Mouse (Mus musculus): Measurements from ENCODE around the gene Stk35. TPM values are rescaled to one million over a fixed set of nuclear protein-coding genes. Genes with fewer than 3 reads are reported as not detected.

Stk35 gene
- 10 to 100 TPM; 24.7 to 27.3 TPM for total RNA-seq (2021)

DNA sequence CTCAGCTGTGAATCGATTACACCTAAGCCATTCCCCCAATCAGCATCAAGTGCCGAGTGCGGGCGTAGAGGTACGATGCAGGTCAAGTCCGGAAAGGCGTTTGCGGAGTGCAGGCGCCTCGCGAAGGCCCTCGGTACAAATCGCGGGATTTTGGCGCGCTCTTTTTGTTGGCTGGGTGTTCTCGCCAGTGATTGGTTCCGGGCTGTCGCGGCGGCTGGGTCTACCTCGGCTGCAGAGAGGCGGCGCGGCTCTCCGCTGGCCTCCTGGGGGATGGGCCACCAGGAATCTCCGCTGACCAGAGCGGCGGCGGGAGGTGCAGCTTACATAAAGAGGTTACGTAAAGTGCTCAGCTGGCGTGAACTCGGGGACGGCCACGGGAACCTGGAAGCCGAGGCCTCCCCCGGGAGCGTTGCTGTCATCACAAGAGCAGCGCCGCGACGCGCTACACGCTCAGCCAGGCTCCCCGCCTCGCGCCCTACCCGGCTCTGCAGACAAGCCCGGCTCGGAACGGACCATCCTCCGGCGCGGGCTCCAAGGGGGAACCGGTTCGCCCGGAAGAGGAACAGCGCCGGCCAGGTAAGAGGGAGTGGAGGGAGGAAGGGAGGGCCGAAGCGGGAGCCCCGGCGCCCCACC is at the start of gene Stk35:
TSS of gene Stk35 (plus strand) at position 247 of the 633 bp plus-strand sequence.
- intact Hi-C loops (cut with DNase I), result loop anchor here (5.0 kb wide), 1 partner anchor 42 kb away; no protein-coding TSS in a partner anchor
- peak; percentile 92 for DNase-seq

DNA sequence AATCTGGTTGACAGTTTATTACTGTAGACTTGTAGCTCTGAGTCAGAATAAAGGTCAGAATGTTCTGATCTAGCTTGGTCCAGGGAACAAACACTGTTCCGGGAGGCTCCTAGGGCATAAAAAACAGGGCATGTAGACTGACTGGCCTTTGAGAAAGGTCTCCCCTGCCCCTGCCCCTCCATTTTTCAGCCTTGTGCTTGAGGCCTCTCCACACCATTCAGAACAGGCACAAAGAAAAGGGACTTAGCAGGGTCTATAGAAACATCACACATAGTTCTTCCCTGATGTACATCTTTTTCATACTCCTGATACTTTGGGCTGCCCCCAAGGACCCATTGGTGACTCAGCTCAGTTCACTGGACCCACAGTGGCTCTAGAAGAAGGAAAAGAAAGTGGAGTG is 18.3 kb upstream of the Stk35 start:
- intact Hi-C loops (cut with DNase I), result no loop called here
- no peak for DNase-seq

DNA sequence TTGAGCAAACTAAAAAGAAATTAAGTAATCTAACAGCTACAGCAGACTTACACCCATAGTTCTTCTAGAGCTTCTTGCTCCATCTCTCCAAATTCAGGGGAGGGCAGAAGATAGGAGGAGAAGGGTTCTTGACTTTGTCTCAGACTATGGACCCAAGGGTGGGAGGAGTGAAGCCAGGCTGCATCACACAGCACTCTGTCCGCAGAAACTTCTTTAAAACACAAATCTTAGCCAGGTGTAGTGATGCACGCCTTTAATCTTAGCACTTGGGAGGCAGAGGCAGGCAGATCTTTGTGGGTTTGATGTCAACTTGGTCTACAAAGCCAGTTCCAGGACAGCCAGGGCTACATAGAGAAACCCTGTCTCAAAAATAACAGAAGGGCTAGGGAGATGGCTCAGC is 3.8 kb upstream of the Stk35 start:
- DNase-seq, result no peak
- intact Hi-C loops (cut with DNase I), result no loop called here

DNA sequence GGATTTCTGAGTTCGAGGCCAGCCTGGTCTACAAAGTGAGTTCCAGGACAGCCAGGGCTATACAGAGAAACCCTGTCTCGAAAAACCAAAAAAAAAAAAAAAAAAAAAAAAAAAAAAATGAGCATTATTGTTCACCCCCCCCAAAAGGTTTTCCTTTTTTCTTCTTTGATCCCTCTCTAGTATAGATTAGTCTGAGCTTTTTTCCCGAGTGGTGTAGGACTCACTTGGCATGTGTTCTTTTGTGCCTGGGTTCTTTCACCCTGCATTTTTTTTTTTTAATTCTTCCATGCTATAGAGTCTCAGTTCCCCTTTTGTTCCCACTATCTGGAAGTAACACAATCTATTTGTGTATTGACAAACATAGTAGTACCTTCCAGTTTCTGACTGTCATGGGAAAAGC is 2.6 kb upstream of the Stk35 start:
- intact Hi-C loops (cut with DNase I), result no loop called here
- no peak for DNase-seq

DNA sequence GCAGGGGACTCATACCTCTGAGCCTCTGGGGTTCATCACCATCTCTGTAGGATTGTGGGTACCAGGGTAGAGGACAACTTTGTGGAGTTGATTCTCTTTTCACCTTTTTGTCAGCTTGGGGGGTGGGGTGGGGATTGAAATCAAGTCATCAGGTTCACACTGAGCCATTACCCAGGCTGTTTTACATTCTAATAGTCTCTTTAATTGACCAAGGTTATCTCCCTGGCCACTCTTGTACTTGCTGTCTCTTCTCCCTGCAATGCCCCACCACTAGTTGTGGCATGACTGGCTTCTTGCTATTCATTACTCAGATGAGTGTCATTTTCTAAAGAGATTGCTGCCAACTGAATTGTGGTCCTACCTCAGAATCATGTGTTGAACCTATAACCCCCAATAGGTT is 1.9 kb upstream of the Stk35 start:
- DNase-seq, result no peak
- intact Hi-C loops (cut with DNase I), result no loop called here

DNA sequence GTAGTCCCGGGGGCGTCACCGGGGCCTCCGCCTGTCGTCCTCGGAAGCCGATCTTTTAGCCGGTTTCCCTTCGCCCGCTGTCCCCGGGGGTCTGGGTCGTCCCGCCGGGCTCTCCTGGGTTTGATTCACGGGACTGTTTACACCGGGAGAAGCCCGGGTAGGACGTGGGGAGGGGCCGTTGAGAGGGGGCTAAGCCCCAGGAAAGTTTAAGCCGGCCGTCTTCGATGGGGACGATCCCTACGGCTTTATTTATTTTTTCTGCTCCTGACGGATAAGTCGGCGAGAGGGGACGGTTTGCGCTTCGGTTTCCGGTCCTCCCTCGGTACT is 550 bp downstream of the Stk35 start:
- intact Hi-C loops (cut with DNase I), result loop anchor here (5.0 kb wide), 1 partner anchor 41 kb away; no protein-coding TSS in a partner anchor
- DNase-seq, result no peak

DNA sequence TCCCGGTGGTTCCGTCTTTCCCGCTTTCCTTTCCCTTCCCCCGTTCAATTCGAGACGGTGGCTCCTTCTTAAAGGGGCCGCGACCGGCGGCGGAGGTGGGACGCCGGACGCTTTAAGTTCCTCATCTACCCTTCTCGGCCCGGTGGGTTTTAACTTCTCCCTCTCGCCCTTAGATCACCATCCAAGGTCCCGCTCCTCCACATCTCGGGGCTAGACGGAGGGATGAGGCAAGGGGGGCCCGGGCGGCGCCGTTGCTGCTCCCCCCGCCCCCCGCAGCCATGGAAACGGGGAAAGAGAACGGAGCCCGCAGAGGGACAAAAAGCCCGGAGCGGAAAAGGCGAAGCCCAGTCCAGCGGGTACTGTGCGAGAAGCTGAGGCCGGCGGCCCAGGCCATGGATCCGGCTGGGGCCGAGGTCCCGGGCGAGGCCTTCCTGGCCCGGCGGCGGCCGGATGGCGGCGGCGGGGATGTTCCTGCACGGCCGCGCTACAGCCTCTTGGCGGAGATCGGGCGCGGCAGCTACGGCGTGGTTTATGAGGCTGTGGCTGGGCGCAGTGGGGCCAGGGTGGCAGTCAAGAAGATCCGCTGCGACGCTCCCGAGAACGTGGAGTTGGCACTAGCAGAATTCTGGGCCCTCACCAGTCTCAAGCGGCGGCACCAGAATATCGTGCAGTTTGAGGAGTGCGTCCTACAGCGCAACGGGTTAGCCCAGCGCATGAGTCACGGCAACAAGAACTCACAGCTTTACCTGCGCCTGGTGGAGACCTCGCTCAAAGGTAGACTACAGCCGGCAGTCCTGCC is 1.1 kb downstream of the Stk35 start:
- DNase-seq, result peak; percentile 93
- intact Hi-C loops (cut with DNase I), result loop anchor here (5.0 kb wide), 1 partner anchor 41 kb away; no protein-coding TSS in a partner anchor

DNA sequence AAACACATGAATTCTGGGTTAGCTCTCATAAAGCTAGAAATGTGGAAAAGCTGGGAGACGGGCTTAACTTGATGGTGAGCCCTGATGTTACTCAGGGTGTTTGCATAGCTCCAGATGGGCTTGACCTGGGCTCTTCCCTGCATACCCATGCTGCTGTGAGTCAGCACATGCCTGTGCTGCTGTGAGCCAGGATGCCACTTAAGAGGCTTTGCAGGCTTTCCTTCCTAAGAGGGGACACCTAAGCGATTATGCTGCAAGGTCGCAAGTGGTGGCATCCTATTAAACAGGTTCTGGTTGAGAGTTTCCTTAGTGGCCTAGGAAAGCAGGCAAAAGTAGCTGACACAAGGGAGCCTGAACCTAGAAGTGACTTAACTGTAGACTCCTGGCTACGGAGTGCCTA is 5.2 kb downstream of the Stk35 start:
- intact Hi-C loops (cut with DNase I), result no loop called here
- no peak for DNase-seq

DNA sequence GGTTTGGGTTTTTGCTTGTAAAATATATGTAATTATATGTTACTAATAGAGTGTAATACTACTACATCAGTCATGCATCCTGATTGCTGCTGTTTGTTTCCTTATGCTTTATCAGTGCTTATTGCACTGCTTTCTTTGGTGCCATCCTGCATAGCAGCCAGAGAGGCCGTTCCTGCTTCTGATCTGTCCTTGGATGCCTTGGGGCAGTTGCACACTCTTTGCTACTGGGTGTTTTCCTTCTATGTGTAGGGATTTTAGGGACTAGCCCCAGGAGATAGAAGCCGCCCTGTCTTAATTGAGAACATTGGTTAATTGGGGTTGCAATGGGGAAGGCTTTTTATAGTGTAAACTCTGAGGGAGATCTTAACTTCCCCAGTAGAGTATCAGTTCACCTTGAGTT is 6.2 kb downstream of the Stk35 start:
- intact Hi-C loops (cut with DNase I), result no loop called here
- no peak for DNase-seq

DNA sequence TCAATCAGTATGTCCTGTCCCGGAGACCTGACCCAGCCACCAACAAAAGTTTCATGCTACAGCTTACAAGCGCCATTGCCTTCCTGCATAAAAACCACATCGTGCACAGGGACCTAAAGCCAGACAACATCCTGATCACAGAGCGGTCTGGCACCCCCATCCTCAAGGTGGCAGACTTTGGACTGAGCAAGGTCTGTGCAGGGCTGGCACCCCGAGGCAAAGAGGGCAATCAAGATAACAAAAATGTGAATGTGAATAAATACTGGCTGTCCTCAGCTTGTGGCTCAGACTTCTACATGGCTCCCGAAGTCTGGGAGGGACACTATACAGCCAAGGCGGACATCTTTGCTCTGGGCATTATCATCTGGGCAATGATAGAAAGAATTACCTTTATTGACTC is 10.2 kb downstream of the Stk35 start:
- DNase-seq, result no peak
- intact Hi-C loops (cut with DNase I), result no loop called here

DNA sequence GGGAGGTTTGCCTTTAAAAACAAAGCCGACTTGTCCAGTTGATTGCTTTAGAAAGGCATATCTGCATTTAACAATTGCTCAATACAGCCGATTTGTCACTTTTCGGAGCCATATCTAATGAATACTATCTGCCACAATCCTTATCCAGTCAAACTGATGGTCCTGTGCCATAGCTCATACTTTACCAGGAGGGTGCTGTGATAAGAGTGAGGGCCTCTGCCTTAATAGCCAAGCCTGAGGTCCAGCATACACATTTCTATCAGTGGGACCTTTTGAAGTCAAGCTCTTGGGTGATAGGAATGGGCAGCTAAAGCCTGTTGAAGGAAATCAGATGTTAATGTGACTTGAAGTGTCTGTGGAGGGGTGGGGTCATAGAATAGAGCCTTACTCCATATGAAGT is 13.7 kb downstream of the Stk35 start:
- intact Hi-C loops (cut with DNase I), result no loop called here
- DNase-seq, result no peak

DNA sequence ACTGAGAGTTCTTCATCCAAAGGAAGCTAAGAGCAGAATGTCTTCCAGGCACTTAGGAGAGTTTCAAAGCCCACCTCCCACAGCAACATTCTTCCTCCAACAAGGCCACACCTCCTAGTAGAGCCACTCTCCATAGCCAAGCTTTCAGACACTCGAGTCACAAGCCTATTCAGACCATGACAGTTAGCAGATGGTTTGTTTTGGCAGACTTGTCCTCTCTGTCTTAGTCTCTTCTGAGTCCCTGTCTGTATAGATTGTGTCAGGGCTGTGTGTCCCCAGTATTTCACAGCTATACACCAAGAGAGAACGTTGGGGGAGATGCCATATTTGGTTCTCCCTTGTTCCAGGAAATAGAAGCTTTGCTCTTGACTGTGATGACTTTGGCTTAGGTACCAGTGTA is 14.8 kb downstream of the Stk35 start:
- intact Hi-C loops (cut with DNase I), result no loop called here

DNA sequence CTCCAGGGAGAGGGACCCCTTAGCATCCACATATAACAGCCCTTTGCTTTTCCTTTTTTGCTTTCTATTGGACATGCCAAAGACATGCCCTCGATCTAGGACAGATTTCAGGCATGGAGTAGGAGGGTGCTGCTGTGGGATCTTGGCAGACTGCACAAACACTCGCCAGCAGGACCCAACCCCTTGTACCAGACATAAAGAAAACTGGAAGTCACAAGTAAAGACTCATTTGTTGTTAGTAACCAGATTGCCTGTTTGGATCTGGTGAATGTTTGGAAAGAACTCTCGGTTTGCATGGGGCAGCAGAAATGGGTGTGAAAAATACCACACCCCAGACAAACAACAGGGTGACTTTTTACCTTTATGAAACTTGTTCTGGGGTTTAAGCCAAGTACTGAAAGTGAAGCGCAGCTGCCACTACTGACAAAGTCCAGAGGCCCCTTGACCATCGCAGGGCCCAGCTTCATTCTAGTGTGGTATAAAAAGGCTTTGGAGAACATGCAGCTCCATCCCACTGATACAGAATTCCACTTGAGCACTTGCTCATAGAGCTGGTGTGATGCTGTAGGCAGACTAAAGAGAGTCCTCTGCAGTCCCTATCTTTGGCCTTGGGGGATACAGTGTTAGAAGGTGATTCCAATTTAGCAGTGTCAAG is 17.4 kb downstream of the Stk35 start:
- no peak for DNase-seq
- intact Hi-C loops (cut with DNase I), result no loop called here

More for the DNA sequence above, 14.8 kb downstream of the Stk35 start:
- DNase-seq, result no peak

DNA sequence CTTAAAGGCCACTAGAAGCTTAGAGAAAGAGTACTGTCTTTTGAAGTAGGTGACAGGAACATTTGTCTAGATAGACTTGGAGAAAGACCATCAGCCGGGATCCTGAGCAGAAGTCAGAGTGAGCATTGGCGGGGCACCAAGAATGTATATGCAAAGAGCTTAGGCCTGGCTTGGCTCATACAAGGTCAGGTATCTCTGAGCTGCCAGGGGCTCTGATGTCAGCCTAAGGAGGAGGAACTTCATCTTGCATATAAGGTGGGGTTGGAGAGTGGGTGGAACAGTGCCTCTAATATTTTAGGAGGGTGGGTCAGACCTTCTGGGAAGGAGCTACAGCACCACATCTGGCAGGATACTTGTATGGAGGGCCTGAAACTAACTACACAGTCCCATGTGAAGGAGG is 18.6 kb downstream of the Stk35 start:
- intact Hi-C loops (cut with DNase I), result no loop called here
- no peak for DNase-seq

DNA sequence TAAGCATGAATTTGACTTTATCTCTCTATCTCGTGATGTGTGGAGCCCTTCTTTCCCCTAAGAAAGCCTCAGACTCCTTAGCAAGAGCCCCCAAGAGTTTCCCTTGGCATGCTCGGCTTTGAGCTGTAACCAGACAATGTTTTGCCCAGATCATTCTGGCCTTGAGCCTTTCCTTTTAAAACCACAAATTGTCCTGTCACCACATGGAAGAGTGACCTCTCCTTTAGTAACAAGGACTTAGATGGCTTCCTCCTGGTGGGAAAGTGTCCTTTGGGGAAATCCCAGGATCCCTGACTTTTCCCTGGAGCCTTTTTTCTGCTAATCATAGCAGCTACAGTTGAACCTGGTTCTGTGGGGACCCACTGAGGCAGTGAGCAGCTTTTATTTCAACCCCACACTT is 19.2 kb downstream of the Stk35 start:
- no peak for DNase-seq
- intact Hi-C loops (cut with DNase I), result no loop called here

DNA sequence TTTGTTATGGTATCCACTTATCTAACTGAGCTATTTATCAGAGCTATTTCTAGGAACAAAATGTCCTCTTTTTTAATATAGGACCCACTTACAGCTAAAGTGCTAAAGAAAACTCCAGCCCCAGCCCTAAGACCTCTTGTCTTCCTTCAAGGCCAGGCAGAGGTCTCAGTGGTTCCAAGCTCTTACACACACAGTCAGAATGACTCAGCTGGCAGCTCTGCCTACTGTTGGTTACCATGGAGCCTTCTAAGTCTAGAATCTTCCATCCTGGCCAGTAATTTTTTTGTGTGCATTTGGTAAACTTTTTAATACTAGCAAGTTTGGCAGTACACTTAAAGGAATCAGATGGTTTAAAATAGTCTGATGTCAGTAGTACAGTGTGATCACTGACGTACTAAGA is 19.6 kb downstream of the Stk35 start:
- DNase-seq, result no peak
- intact Hi-C loops (cut with DNase I), result no loop called here

DNA sequence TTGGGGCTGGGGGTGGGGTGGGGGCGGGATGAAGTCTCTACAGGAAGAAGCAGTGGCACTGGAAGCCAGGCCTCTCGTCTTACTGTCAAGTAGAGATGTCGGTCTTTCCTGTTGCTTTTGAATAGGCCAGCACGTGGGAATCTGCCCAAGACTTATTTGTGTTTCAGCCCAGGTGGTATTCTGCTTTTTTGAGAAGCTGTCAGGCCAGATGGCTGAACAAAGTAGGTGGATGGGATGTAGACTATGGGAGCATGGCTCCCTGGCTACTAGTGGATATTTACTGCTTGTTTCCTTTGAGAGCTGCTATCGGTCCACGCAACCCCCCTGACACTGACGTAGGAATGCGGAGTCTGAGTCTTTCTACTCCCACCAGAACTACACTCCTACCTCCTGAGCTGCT is 20.7 kb downstream of the Stk35 start:
- intact Hi-C loops (cut with DNase I), result no loop called here
- no peak for DNase-seq

DNA sequence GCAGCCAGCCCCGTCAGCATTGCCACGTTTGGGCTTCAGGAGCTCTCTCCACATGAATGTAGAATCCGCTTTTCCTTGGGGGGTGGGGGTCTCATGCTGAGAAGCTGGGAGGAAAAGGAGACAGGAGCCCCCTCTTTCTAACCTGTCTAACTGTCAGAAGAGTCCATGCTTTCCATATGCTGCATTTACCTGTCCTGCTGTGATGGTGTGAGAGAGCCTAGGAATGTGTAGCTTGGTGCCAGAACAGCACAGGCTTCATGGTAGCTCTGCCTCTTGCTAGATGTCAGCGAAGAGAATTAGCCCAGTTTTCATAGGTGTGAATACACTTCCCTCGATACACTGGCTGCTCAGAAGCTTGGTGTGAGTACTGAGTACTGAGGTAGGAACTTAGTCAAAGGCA is 21.3 kb downstream of the Stk35 start:
- no peak for DNase-seq
- intact Hi-C loops (cut with DNase I), result no loop called here

DNA sequence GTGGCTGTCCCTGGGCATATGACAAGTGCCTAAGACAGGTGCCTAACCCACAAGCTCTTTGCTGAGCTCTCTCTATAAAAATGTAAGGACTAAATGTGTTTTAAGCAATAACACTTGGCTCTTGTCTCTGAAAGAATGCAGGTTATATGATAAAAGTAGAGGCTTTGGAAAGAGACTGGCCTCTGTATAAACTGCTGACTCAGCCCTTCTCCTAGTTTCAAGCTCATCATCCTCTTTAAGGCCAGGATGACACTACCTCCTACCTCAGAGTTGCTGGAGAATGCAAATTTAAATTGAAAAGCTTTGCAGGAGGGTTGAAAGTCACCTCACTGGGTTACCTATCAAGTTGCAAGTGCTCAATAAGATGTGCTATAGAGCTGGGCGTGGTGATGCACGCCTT is 23.0 kb downstream of the Stk35 start:
- no peak for DNase-seq
- intact Hi-C loops (cut with DNase I), result no loop called here

DNA sequence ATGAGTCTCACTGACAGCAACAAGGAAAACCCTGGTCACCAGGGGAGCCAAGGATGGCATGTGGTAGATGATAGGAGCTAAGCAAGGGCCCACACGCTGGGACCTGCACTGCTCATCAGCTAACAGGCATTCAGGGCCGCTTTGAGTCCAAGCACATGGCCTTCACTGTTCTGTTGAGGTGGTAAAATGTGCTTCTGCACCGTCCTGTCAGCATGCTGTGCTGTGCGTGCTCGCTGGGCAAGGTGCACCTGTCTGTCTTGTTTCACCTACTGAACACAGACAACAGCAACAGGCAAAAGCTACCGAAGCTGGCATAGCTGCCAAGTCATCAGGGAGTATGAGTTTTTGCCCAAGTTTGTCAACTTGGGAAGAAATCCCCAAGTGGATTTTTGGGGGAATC is 23.9 kb downstream of the Stk35 start:
- DNase-seq, result no peak

DNA sequence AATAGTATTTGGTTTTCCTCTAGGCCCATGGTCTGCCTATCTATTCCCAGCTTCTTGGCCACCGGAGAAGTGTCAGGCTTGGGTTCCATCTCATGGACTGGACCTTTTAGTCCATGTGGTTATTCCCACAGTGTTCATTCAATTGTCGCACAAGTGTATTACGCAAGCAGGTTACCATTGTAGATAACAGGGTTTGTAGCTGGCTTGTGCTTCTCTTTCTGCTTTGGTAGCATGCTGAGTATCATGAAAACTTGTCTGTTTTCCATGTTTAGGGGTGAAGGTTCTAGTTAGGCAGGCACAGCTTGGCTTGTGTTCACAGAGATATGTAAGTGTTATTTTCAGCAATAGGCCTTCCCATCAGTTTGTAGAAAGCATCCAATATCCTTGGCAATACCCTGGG is 25.8 kb downstream of the Stk35 start:
- no peak for DNase-seq
- intact Hi-C loops (cut with DNase I), result no loop called here

More for the DNA sequence above, 23.9 kb downstream of the Stk35 start:
- intact Hi-C loops (cut with DNase I), result loop anchor here (2.0 kb wide), 1 partner anchor 47 kb away; no protein-coding TSS in a partner anchor

DNA sequence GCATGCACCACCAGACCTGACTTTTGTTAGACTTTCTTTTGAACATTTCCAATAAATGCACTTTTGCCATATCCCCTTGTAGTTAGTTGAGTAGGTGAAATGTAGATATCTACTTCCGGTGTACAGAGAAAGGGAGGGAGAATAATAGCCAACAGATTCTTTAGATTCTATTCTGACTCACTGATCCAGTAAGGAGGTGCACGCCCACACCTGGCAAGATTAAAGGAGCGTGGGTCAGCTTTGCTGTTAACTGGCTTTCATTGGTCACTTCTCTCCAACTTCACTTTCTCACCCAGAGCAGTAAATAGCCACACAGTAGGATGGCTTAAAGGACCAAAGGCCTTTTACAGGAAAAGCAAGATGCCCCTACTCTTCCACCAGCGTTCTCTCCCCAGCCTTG is 32.7 kb downstream of the Stk35 start:
- no peak for DNase-seq
- intact Hi-C loops (cut with DNase I), result no loop called here
